ENCODE assay signal across 9 mouse cellular contexts in the genomic region with DNA sequence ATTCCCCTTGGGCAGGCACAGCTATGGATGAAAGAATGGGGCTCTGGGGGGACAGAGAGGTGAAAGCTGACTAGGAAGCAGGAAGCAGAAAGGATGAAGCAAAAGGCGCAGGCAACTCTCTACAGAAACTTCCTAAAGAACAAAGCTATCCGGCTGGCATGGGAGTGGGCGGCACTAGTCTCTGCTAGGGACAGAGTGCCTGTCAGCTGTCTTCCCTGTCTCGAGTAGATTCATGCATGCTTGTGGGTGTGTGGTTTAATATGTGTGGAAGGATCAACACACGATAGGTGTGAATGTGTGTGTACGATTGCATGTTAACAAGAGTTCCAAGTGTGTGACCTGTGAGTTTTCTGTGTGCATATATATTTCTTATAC.
"Had no signal": no experiment of that assay in that cellular context is flagged by ENCODE, and none has a peak within 500 bp of the region (broad histone marks: within the 10 kb centered on the region; RNA-seq: fewer than 3 reads in every experiment).

No protein-coding gene starts in this region.

- H3K36me3 ChIP-seq: intestine, embryonic 15.5 days; limb, embryonic 13.5 days had no signal

- DNase-seq: kidney, adult 18-20 months; kidney, postnatal 14 days; left cerebral cortex, postnatal 4 days; lung, adult 18-20 months; thymus, postnatal 4 days had no signal

- H3K4me1 ChIP-seq: intestine, embryonic 15.5 days; limb, embryonic 13.5 days had no signal

- H3K9me3 ChIP-seq: intestine, embryonic 15.5 days; limb, embryonic 13.5 days had no signal

- H3K9ac ChIP-seq: intestine, embryonic 15.5 days; limb, embryonic 13.5 days; liver, embryonic 14.5 days had no signal

- H3K27ac ChIP-seq: intestine, embryonic 15.5 days; limb, embryonic 13.5 days; liver, embryonic 14.5 days; stomach, postnatal 0 days had no signal

- H3K4me3 ChIP-seq: intestine, embryonic 15.5 days; limb, embryonic 13.5 days had no signal

- H3K4me2 ChIP-seq: intestine, embryonic 15.5 days; limb, embryonic 13.5 days had no signal

- ATAC-seq: intestine, embryonic 15.5 days had no signal

- H3K27me3 ChIP-seq: intestine, embryonic 15.5 days; limb, embryonic 13.5 days had no signal
